Mouse (Mus musculus) induced T-regulatory cell, adult 2 months (primary cell): ENCODE results near the gene Ugt2b35.
"Not testable (repeated sequence)": the region's sequence is repeated elsewhere in the genome, so short reads cannot be mapped to it uniquely, and the experiment has no call there.

Source experiments
- DNase-seq: peaks from one replicate; pipeline ENCODE4 v3.0.0-alpha.2; 2012; ENCODE audit warnings: low read depth

Gene Ugt2b35

DNA sequence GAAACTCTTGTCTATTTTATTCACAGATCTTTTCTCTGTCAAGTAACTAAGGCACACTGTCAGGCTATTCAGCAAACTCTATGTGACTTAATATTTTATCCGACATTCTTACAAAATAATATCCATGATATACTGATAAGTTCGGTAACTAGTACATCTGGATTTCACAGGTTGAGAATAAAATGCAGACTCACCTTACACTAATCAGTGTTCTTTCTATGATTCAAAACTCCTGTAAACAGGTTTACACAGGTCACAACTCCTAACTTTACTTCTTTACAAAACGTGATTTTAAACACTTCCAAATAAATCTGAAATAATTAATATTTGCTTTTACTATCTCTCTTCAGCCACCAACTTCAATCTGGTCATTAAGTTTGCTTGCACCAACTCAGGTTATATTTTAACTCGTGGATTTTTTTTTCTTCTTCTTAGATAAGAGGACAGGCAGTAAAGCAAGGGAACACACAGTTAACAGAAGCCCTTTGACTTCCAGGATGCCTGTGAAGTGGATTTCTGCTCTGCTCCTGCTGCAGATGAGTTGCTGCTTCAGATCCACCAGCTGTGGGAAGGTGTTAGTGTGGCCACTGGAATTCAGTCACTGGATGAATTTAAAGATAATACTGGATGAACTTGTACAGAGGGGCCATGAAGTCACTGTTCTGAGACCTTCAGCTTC is at the start of gene Ugt2b35:
TSS of gene Ugt2b35 (plus strand) at position 466 of the 679 bp plus-strand sequence.
- DNase-seq, result no peak

- DNase-seq, result no peak
These were observed 40.2 kb upstream of the Ugt2b35 start for GRCm38 (mm10) chr5:86960504-86960903.

DNA sequence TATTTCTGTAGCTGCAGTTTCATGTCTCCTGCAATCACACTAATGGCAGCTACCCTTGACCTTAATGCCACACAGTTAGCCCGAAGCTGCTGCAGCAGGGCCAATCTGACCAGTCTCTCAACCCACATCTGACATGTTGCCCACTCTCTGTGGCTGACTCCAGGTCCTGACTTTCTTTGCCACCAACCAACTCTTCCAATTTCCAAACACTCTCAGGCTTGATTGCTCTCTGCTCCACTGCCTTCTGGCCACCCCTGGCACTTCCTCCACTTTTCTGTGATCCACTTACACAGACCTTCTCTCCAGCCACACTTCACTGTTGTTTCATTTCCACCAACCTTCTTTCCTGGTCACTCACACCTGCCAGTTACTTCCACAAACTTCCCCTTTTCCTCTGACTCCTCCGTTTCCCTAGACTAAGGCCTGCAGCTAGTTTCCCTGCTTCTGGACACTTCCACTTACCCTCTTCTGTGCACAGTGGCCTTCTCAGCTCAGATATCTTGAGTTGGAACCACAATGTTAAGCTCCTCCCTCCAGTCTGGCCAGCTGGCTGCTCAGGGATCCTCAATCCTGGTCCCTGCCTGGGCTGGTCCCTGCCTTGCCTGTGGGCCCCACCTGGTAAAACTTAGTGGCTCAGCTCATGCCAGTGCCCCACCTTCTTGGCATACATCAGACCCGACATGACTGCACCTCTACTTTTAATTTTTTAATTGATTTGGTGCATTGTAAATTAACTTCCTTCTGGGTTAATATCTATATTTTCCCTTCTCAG is 38.9 kb upstream of the Ugt2b35 start:
- DNase-seq, result no peak

DNA sequence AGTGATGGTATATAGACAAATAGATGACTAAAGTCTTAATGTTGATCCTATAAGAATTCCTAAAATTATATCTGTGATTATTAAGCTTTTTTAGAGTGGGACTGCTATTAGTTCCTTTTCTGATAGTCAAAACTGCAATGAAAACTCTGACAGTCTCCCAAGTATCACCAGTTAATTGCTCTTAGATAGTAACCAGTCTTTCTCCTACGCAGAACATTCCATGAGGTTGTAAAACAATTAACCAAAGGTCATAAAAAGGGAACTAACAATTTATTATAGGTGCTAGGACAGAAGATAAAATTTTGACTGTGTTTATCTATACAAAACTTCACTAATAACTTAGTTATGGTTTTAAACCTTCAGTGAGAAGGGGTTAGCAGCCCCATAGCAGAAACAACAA is 37.8 kb upstream of the Ugt2b35 start:
- DNase-seq, result not testable (repeated sequence)

GRCm38 (mm10) chr5:86967271-86967670 is 33.4 kb upstream of the Ugt2b35 start:
- DNase-seq, result not testable (repeated sequence)

- no peak for DNase-seq
These were observed 4.1 kb downstream of the Ugt2b35 start for GRCm38 (mm10) chr5:87004735-87005134.

- DNase-seq, result no peak
These were observed 14.8 kb downstream of the Ugt2b35 start for GRCm38 (mm10) chr5:87015477-87015876.

- no peak for DNase-seq
These were observed 26.7 kb downstream of the Ugt2b35 start for GRCm38 (mm10) chr5:87027359-87027758.

DNA sequence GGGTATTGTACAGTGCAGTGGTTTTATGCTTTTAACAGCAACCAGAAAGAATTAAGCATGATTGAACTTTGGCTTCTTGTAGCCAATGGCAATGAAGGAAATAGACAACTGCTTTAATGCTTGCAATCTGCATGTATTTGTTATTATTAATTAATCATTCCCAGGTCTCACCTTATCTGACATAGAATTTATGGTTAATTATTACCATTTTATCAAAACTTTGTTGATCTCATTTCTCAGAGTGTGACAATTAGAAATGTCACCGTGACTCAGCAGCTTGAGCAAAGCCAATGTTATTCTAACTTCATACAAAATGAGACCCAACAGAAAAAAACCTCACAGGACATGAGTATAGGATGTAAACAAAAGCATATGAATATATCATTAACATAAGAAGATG is 30.0 kb downstream of the Ugt2b35 start:
- no peak for DNase-seq
